Comparison of ENCODE assay signal across 7 mouse cellular contexts in the genomic region with DNA sequence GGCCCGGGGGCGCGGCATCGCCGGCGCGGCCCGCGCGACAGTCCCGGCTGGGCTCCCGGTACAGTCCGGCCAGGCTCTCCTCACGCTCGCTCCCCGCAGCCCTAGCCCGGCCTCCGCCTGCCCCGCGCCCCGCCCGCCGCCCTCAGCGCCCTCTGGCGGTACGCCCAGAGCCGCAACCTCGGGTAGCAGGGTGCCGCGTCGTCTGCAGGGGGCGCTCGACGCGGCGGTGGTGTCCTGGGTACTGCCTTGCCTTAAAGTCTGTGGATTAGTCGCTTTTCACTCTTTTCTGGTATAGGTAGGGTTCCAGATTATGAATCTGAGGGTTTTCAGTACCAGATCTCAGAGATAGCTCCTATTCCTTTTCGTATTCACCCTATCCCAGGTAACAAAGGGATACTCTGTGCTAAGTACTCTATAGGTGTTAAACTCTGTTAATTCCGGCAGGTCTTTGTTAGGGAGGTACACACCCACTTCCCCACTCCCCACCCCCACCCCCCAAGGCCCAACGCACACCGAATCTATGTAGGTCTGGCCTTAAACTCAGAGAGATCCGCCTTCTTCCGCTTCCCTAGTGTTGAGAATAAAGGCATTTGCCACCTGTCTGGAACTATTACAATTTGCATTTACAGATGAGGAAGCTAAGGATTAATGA. TPM values are rescaled to one million over a fixed set of nuclear protein-coding genes. Genes with fewer than 3 reads are reported as not detected.
DNase-seq lines count a peak whose midpoint lies in the region; ATAC-seq and TF ChIP-seq lines count a peak whose summit lies in the region.

A gene (minus strand): TSS at position 95 of the 652 bp plus-strand sequence.

- peak within 1 kb of the TSS; percentile 69 for H3K4me3 ChIP-seq in embryonic facial prominence, embryonic 10.5 days
- H3K4me3 ChIP-seq in limb, embryonic 13.5 days, result peak within 1 kb of the TSS; percentile 54
- peak within 1 kb of the TSS; percentile 42 for H3K4me3 ChIP-seq in midbrain, embryonic 15.5 days
- H3K4me3 ChIP-seq in spleen, adult 2 months (ENCODE audit: extremely low read depth, insufficient read depth, insufficient read length), result peak within 1 kb of the TSS; percentile 38; the same call in 1 of the 2 replicates

- H3K4me1 ChIP-seq in embryonic facial prominence, embryonic 10.5 days, result peaks cover 48% of the 10 kb centered on the region
- H3K4me1 ChIP-seq in limb, embryonic 13.5 days, result peaks cover 36% of the 10 kb centered on the region
- peaks cover 9% of the 10 kb centered on the region; the same call in 1 of the 2 replicates for H3K4me1 ChIP-seq in midbrain, embryonic 15.5 days
- peaks cover 5% of the 10 kb centered on the region; the same call in 1 of the 2 replicates for H3K4me1 ChIP-seq in spleen, adult 2 months (ENCODE audit: control insufficient read depth, insufficient read depth, insufficient read length)

- TF ChIP-seq CTCF in spleen, adult 2 months (IDR thresholded peaks at IDR 0.05; ENCODE audit: extremely low read depth, insufficient read depth, insufficient read length, insufficient replicate concordance), result peak; percentile 96

- TF ChIP-seq POLR2A in spleen, adult 2 months (IDR thresholded peaks at IDR 0.05; ENCODE audit: low read depth, low read length), result no peak

- H3K36me3 ChIP-seq in embryonic facial prominence, embryonic 10.5 days (replicated peaks), result no peaks in the 10 kb centered on the region
- H3K36me3 ChIP-seq in limb, embryonic 13.5 days, result no peaks in the 10 kb centered on the region
- no peaks in the 10 kb centered on the region for H3K36me3 ChIP-seq in midbrain, embryonic 15.5 days (replicated peaks)
- no peaks in the 10 kb centered on the region for H3K36me3 ChIP-seq in spleen, adult 2 months (ENCODE audit: control insufficient read depth, insufficient read depth, low read length)

- peak; percentile 87 for DNase-seq in adrenal gland, postnatal 25 days
- peak; percentile 90 for DNase-seq in embryonic facial prominence, embryonic 10.5 days (ENCODE audit: low spot score)
- peak; percentile 81 to 84 for DNase-seq in heart, adult 18-20 months
- DNase-seq in kidney, adult 18-20 months, result peak; percentile 85
- DNase-seq in spleen, adult 2 months (ENCODE audit: low read depth in 1 of 2, low spot score in 2 of 2), result peak; percentile 7 to 48

- 8% methylated on average over 43 of the region's 43 CpGs for WGBS in embryonic facial prominence, embryonic 10.5 days
- 7% methylated on average over 43 of the region's 43 CpGs for WGBS in limb, embryonic 13.5 days
- 8% methylated on average over 43 of the region's 43 CpGs for WGBS in midbrain, embryonic 15.5 days
- WGBS in spleen, adult 2 months, result 11% methylated on average over 39 of the region's 43 CpGs

- H3K9ac ChIP-seq in limb, embryonic 13.5 days, result peak within 1 kb of the TSS; percentile 71
- peak within 1 kb of the TSS; percentile 19; the same call in 1 of the 2 replicates for H3K9ac ChIP-seq in midbrain, embryonic 15.5 days

- H3K4me2 ChIP-seq in limb, embryonic 13.5 days (replicated peaks), result peak within 1 kb of the TSS; percentile 85
- H3K4me2 ChIP-seq in midbrain, embryonic 15.5 days, result peak within 1 kb of the TSS; percentile 63

- ATAC-seq in limb, embryonic 13.5 days (ENCODE audit: low FRiP score, low read depth), result peak; percentile 76
- ATAC-seq in midbrain, embryonic 15.5 days (replicated peaks), result peak; percentile 69

- peak within 1 kb of the TSS; percentile 85 for H3K27ac ChIP-seq in embryonic facial prominence, embryonic 10.5 days (replicated peaks)
- H3K27ac ChIP-seq in limb, embryonic 13.5 days, result no peak within 1 kb of the TSS
- no peak within 1 kb of the TSS for H3K27ac ChIP-seq in midbrain, embryonic 15.5 days
- no peak within 1 kb of the TSS for H3K27ac ChIP-seq in spleen, adult 2 months (ENCODE audit: insufficient read depth, low read length)

- H3K27me3 ChIP-seq in embryonic facial prominence, embryonic 10.5 days (replicated peaks; ENCODE audit: low read depth, poor library complexity, severe bottlenecking), result peaks cover 37% of the 10 kb centered on the region
- H3K27me3 ChIP-seq in limb, embryonic 13.5 days, result peaks cover 7% of the 10 kb centered on the region; the same call in 1 of the 2 replicates
- peaks cover 11% of the 10 kb centered on the region; the same call in 1 of the 2 replicates for H3K27me3 ChIP-seq in midbrain, embryonic 15.5 days (replicated peaks)
- H3K27me3 ChIP-seq in spleen, adult 2 months (ENCODE audit: control insufficient read depth, insufficient read depth, low read length), result peaks cover 6% of the 10 kb centered on the region

- H3K9me3 ChIP-seq in embryonic facial prominence, embryonic 10.5 days, result no peaks in the 10 kb centered on the region
- H3K9me3 ChIP-seq in limb, embryonic 13.5 days, result no peaks in the 10 kb centered on the region
- no peaks in the 10 kb centered on the region for H3K9me3 ChIP-seq in midbrain, embryonic 15.5 days

RNA-seq across cellular contexts. Expression of the gene that starts here (rescaled TPM):
- 0.67 and 1.4 TPM in 2 replicates for total RNA-seq in adrenal gland, postnatal 25 days (2021)
- polyA plus RNA-seq in embryonic facial prominence, embryonic 10.5 days (2016; fragmentation: Nextera tagmentation; extraction: Ambion mirVana), result 4.2 TPM in 2 replicates
- total RNA-seq in heart, adult 18-20 months (2021), result 1 to 10 TPM; 4.2 to 6.2 TPM
- polyA plus RNA-seq in limb, embryonic 13.5 days (2015; fragmentation: Nextera tagmentation; extraction: Ambion mirVana), result 1.3 and 1.9 TPM in 2 replicates
- 0.62 and 0.79 TPM in 2 replicates for polyA plus RNA-seq in midbrain, embryonic 15.5 days (2015; fragmentation: Nextera tagmentation; extraction: Ambion mirVana)
- polyA plus RNA-seq in spleen, adult 2 months (2012; rRNA removed), result 2.3 and 3.8 TPM in 2 replicates

Comparison
In these comparisons a context has a peak if more than half of its experiments do, and no peak if none do; other contexts are left out.
1. Peak in ATAC-seq, H3K4me3 ChIP-seq, H3K9ac ChIP-seq and H3K4me2 ChIP-seq in midbrain, embryonic 15.5 days; RNA of the gene not detected or under 1 TPM.
2. DNase-seq: peak in every context shown above with its lines; median percentile 90 in embryonic facial prominence, embryonic 10.5 days; 87 in adrenal gland, postnatal 25 days; 85 in kidney, adult 18-20 months; 82 in heart, adult 18-20 months; 28 in spleen, adult 2 months.